Mouse (Mus musculus): ENCODE measurements around the gene Mapkapk2. TPM values are rescaled to one million over a fixed set of nuclear protein-coding genes. Genes with fewer than 3 reads are reported as not detected.

Gene Mapkapk2
- polyA plus RNA-seq (2012; rRNA removed; ENCODE audit: low replicate concordance) = 95.0 and 132 TPM in 2 replicates

DNA sequence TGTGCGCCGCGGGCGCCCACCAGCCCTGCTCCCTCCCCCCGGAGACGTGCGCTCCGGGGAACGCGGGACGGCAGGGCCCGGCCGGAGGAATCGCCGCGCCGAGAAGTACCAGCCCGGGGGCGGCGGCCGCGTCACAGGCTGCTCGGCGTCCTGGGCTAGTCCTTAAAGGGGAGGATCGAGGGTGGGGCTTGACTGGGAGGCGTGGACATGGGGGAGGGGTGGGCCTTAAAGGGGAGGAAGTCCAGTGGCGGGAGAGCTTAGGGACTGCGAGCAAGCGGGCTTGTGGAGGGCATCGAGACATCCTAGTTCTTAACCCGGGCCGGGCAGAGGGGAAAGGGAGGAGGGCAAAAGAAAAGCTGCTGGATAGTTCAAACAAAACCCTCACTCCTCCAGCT is at the start of gene Mapkapk2:
TSS of gene Mapkapk2 (minus strand) at position 127 of the 395 bp plus-strand sequence.

DNA sequence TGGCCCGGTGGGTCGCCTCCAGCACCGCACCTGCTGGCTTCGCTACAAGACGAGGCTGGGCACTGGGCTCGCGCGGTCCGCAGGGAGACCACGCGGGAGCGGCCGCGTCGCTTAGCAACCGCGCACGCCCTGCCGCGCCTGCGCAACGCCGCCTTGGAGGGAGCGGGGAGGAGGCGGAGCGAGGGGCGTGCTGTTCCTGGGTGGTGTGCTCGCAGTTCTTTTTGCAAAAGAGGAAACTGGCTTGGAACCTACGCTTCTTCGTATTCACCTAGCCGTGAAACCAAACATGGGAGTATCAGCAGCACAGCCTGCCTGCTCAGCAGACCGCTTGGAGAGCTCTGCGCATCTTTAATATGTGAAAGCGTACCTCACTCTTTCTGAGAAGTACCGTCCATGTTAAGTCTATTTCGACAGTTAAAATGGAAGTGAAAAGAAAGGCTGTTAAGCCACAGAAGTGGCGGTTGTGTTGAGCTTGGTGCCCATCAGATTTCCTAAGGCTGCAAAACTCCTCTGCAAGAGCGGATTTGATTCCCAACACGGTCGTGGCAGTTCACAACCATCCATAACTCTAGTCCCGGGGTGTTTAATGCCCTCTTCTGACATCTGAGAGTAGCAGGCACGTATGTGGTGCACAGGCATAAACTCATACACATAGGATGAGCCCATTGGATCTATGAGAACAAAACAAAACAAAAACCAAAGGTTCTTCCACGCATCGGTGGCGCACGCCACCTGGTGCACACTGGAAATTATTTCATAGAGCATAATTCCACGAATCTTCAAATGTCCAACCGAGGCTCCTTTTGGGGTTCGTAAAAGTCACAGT is 40.8 kb upstream of the Mapkapk2 start, which contains the start of gene Dyrk3:
TSS of gene Dyrk3 (minus strand) at position 150 of the 826 bp plus-strand sequence.

DNA sequence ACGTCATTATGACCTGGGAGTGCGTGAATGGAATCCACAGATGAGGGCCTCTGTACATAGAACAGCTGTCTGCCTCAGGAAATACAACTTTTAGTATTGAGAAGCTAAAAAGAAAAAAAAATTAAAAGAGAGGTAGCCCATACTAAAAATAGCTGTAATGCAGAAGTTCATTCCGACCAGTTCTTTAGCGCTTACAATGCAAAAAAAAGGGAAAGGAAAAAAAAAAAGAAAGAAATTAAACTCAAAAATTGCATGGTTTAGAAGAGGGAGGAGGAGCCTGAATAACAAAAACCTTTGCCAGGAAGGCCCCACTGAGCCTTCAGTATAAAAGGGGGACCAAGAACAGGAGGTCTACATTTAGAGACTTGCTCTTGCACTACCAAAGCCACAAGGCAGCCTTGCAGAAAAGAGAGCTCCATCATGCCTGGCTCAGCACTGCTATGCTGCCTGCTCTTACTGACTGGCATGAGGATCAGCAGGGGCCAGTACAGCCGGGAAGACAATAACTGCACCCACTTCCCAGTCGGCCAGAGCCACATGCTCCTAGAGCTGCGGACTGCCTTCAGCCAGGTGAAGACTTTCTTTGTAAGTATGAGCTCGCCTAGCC is 78.0 kb downstream of the Mapkapk2 start, which contains the start of gene Il10:
TSS of gene Il10 (plus strand) at position 354 of the 607 bp plus-strand sequence.

Other genes with a start within 250 kb of the Mapkapk2 start
- 115 and 291 TPM in 2 replicates for gene Fcmr, start 232.2 kb downstream of the Mapkapk2 start, polyA plus RNA-seq (2012; rRNA removed; ENCODE audit: low replicate concordance)
- gene Il24, start 210.4 kb downstream of the Mapkapk2 start, polyA plus RNA-seq (2012; rRNA removed; ENCODE audit: low replicate concordance) = not detected in 2 replicates
- gene Il20, start 186.4 kb downstream of the Mapkapk2 start, polyA plus RNA-seq (2012; rRNA removed; ENCODE audit: low replicate concordance) = not detected in 2 replicates
- gene Il19, start 157.7 kb downstream of the Mapkapk2 start, polyA plus RNA-seq (2012; rRNA removed; ENCODE audit: low replicate concordance) = not detected in 2 replicates
- 0.29 and 0.68 TPM in 2 replicates for gene Il10, start 78.0 kb downstream of the Mapkapk2 start, polyA plus RNA-seq (2012; rRNA removed; ENCODE audit: low replicate concordance)
- 0.98 and 1.3 TPM in 2 replicates for gene Dyrk3, start 40.5 kb upstream of the Mapkapk2 start, polyA plus RNA-seq (2012; rRNA removed; ENCODE audit: low replicate concordance)
- gene Eif2d, start 55.4 kb upstream of the Mapkapk2 start, polyA plus RNA-seq (2012; rRNA removed; ENCODE audit: low replicate concordance) = 24.8 and 36.6 TPM in 2 replicates
- gene Rassf5, start 147.4 kb upstream of the Mapkapk2 start, polyA plus RNA-seq (2012; rRNA removed; ENCODE audit: low replicate concordance) = 17.5 and 23.3 TPM in 2 replicates
- gene Ikbke, start 181.8 kb upstream of the Mapkapk2 start, polyA plus RNA-seq (2012; rRNA removed; ENCODE audit: low replicate concordance) = 43.0 and 44.2 TPM in 2 replicates

Measured in mammary gland, adult 2 months (tissue).